Mouse (Mus musculus) hematopoietic multipotent progenitor cell, adult 10-12 weeks (in vitro differentiated cells): Measurements from ENCODE around the gene Ear10. TPM values are rescaled to one million over a fixed set of nuclear protein-coding genes. Genes with fewer than 3 reads are reported as not detected.

Experiments used
- polyA plus RNA-seq: library from polyadenylated mRNA; stranded (reverse); fragments of >175 nt; gene quantifications from 2 replicates; pipeline ENCODE4 v1.2.3, GENCODE M21; 2012; ENCODE audit warnings: low replicate concordance

The Ear10 gene
- polyA plus RNA-seq = not detected in 2 replicates

GRCm38 (mm10) chr14:43923459-43923858, at the start of gene Ear10:
TSS of gene Ear10 (minus strand) at chr14:43923559.

GRCm38 (mm10) chr14:43956769-43957168, 33.4 kb upstream of the Ear10 start, which contains the start of gene Ang5:
TSS of gene Ang5 (plus strand) at chr14:43957069.

GRCm38 (mm10) chr14:43924688-43925403, 1.5 kb upstream of the Ear10 start, which contains the start of gene Gm8113:
TSS of gene Gm8113 (plus strand) at chr14:43925390.

GRCm38 (mm10) chr14:43875417-43875816, 47.9 kb downstream of the Ear10 start, which contains the start of gene Ear1:
TSS of gene Ear1 (minus strand) at chr14:43875517.

Other genes starting within 250 kb of the Ear10 start
- not detected in 2 replicates for gene Gm8165, start 246.4 kb downstream of the Ear10 start, polyA plus RNA-seq
- gene Gm7324, start 225.7 kb downstream of the Ear10 start, polyA plus RNA-seq = 0.08 TPM in 1 of 2 replicates, not detected in the other
- not detected in 2 replicates for gene Gm16506, start 196.1 kb downstream of the Ear10 start, polyA plus RNA-seq
- gene Gm6526, start 175.7 kb downstream of the Ear10 start, polyA plus RNA-seq = not detected in 2 replicates
- gene Gm8180, start 138.8 kb downstream of the Ear10 start, polyA plus RNA-seq = not detected in 2 replicates
- 0.24 TPM in 1 of 2 replicates, not detected in the other for gene Ear1, start 48.0 kb downstream of the Ear10 start, polyA plus RNA-seq
- 0.04 and 0.17 TPM in 2 replicates for gene Gm8113, start 1.8 kb upstream of the Ear10 start, polyA plus RNA-seq
- gene Ang5, start 33.5 kb upstream of the Ear10 start, polyA plus RNA-seq = not detected in 2 replicates
- not detected in 2 replicates for gene Ang6, start 78.7 kb upstream of the Ear10 start, polyA plus RNA-seq
- gene Ear2, start 179.1 kb upstream of the Ear10 start, polyA plus RNA-seq = 3.3 and 6.2 TPM in 2 replicates
- gene Gm3327, start 200.3 kb upstream of the Ear10 start, polyA plus RNA-seq = not detected in 2 replicates